Mouse (Mus musculus): Measurements from ENCODE around the gene Tnf.

The Tnf gene

GRCm38 (mm10) chr17:35198946-35199345 is 2.9 kb downstream of the Tnf start:
- no peak for DNase-seq (ENCODE audit: extremely low spot score)

GRCm38 (mm10) chr17:35198029-35198428 is 3.8 kb downstream of the Tnf start:
- no peak for DNase-seq (ENCODE audit: extremely low spot score)

- no peak for DNase-seq (ENCODE audit: extremely low spot score)
Measured at GRCm38 (mm10) chr17:35197126-35197525, 4.7 kb downstream of the Tnf start.

GRCm38 (mm10) chr17:35196321-35196641 is 5.5 kb downstream of the Tnf start:
- DNase-seq (ENCODE audit: extremely low spot score): no peak

GRCm38 (mm10) chr17:35195631-35196320 is 6.0 kb downstream of the Tnf start:
- peak; percentile 74 for DNase-seq (ENCODE audit: extremely low spot score)

GRCm38 (mm10) chr17:35194844-35195630 is 6.8 kb downstream of the Tnf start:
- no peak for DNase-seq (ENCODE audit: extremely low spot score)

- no peak for DNase-seq (ENCODE audit: extremely low spot score)
Measured at GRCm38 (mm10) chr17:35193881-35194843, 7.6 kb downstream of the Tnf start, which contains the start of gene Ltb. Gene Ltb, plus strand, starts transcription at chr17:35194439.

- no peak for DNase-seq (ENCODE audit: extremely low spot score)
Measured at GRCm38 (mm10) chr17:35192924-35193323, 8.9 kb downstream of the Tnf start.

GRCm38 (mm10) chr17:35191723-35192122 is 10.1 kb downstream of the Tnf start:
- no peak for DNase-seq (ENCODE audit: extremely low spot score)

- DNase-seq (ENCODE audit: extremely low spot score): no peak
Measured at GRCm38 (mm10) chr17:35190096-35190495, 11.7 kb downstream of the Tnf start.

GRCm38 (mm10) chr17:35189186-35189585 is 12.6 kb downstream of the Tnf start:
- no peak for DNase-seq (ENCODE audit: extremely low spot score)

GRCm38 (mm10) chr17:35187959-35188610 is 13.7 kb downstream of the Tnf start, which contains the start of gene Lst1:
Gene Lst1, minus strand, starts transcription at chr17:35188439.
- DNase-seq (ENCODE audit: extremely low spot score): no peak

GRCm38 (mm10) chr17:35187345-35187744 is 14.5 kb downstream of the Tnf start:
- DNase-seq (ENCODE audit: extremely low spot score): no peak

- peak; percentile 60 for DNase-seq (ENCODE audit: extremely low spot score)
Measured at GRCm38 (mm10) chr17:35186681-35187080, 15.1 kb downstream of the Tnf start.

- peak; percentile 76 for DNase-seq (ENCODE audit: extremely low spot score)
Measured at GRCm38 (mm10) chr17:35185639-35186611, 15.9 kb downstream of the Tnf start.

- DNase-seq (ENCODE audit: extremely low spot score): no peak
Measured at GRCm38 (mm10) chr17:35180093-35180492, 21.7 kb downstream of the Tnf start.

- peak; percentile 73 for DNase-seq (ENCODE audit: extremely low spot score)
Measured at GRCm38 (mm10) chr17:35178528-35178927, 23.3 kb downstream of the Tnf start.

GRCm38 (mm10) chr17:35175968-35176367 is 25.8 kb downstream of the Tnf start, which contains the start of gene Aif1:
Gene Aif1, minus strand, starts transcription at chr17:35176068.
- no peak for DNase-seq (ENCODE audit: extremely low spot score)

GRCm38 (mm10) chr17:35175382-35175781 is 26.4 kb downstream of the Tnf start:
- DNase-seq (ENCODE audit: extremely low spot score): no peak

Data from embryo, embryonic 9.5 days (tissue).